Mouse (Mus musculus): ENCODE measurements around the gene Eif2b3. TPM values are rescaled to one million over a fixed set of nuclear protein-coding genes. Genes with fewer than 3 reads are reported as not detected.

The Eif2b3 gene
- polyA plus RNA-seq, 1 experiment from 2014 or later: 43.0 TPM

DNA sequence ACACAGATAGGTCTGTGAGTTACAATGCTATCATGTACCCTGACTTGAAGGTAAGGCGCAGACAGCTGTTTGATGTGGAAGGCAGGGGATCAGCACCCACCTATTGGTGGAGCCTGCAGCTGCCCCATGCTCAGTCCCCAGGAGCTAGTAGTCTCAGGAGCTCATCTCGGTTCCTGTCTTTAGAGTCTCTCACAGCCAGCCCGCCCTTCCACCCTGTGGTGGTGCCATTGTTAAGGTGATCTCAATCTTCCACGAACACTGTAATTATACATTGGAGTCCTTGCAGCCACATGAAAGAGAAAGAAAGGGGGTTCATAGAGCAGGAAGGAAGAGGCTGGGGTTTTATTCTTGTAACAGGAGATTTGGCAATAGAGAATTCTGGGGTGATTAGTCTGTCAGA, 80.8 kb downstream of the Eif2b3 start:
- no peak overlapping the region for H3K9ac ChIP-seq (replicated peaks)

DNA sequence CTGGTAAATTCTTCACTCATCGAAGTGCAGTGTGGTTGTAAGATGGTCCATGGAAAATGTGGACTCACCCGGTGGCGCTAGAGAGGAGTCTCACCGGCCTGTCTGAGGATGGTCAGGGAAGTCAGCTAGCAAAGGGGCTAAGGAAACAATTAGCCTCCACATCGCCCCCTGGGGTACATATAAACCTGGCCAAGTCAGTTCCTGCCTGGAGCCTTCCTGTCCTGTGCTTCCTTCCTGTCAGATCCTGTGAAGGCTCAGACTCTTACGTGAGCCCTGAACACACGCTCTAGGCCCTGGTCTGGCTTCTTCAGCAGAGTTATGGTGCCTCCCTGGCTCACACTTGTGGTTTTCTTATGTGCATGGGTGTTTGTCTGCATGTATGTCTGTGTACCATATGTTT, 82.0 kb downstream of the Eif2b3 start:
- 45% methylated on average over 7 of the region's 7 CpGs for WGBS

More for the DNA sequence above, 80.8 kb downstream of the Eif2b3 start:
- H3K9me3 ChIP-seq: no peaks in the 10 kb centered on the region
- no peak overlapping the region for H3K4me3 ChIP-seq
- peaks cover 32% of the 10 kb centered on the region for H3K4me1 ChIP-seq
- WGBS: 57% methylated on average over 4 of the region's 4 CpGs
- no peaks in the 10 kb centered on the region; the same call in 1 of the 2 replicates for H3K27me3 ChIP-seq
- ATAC-seq (replicated peaks): no peak
- H3K4me2 ChIP-seq (replicated peaks): no peak overlapping the region
- H3K27ac ChIP-seq (replicated peaks): no peak overlapping the region
- H3K36me3 ChIP-seq: no peaks in the 10 kb centered on the region

DNA sequence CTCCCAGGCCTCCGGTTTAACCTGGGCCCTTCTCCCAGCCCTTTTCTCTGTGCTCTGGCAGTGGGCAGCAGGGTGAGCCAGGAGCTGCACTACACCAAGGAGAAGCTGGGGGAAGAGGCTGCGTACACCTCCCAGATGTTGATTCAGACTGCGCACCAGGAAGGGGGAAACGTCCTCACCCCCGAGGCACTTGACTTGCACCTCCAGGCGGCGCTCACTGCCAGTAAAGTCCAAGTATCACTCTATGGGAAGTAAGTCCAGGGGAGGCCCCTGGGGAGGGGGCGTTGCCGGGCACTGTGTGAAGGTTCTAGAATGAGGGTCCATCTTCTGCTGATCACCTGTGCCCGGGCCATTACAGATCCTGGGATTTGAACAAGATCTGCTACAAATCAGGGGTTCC, 85.5 kb downstream of the Eif2b3 start:
- no peak overlapping the region; the same call in 1 of the 2 replicates for H3K9ac ChIP-seq (replicated peaks)
- 82% methylated on average over 10 of the region's 10 CpGs for WGBS
- no peaks in the 10 kb centered on the region for H3K27me3 ChIP-seq
- no peak overlapping the region for H3K4me2 ChIP-seq (replicated peaks)
- H3K4me1 ChIP-seq: peaks cover 14% of the 10 kb centered on the region; the same call in 1 of the 2 replicates
- H3K9me3 ChIP-seq: no peaks in the 10 kb centered on the region
- no peak overlapping the region for H3K27ac ChIP-seq (replicated peaks)
- no peak for ATAC-seq (replicated peaks)
- no peak overlapping the region for H3K4me3 ChIP-seq
- H3K36me3 ChIP-seq: no peaks in the 10 kb centered on the region; the same call in 1 of the 2 replicates

More for the DNA sequence above, 82.0 kb downstream of the Eif2b3 start:
- Histone ChIP-seq H3K27ac (replicated peaks) (no peak overlapping the region), H3K9me3 (no peaks in the 10 kb centered on the region), H3K4me1 (peaks cover 31% of the 10 kb centered on the region), H3K4me3 (no peak overlapping the region), H3K27me3 (no peaks in the 10 kb centered on the region; the same call in 1 of the 2 replicates), H3K9ac (replicated peaks) (no peak overlapping the region), H3K4me2 (replicated peaks) (no peak overlapping the region), H3K36me3 (no peaks in the 10 kb centered on the region)
- no peak for ATAC-seq (replicated peaks)

GRCm38 (mm10) chr4:117105127-117105526, 85.9 kb downstream of the Eif2b3 start:
- H3K4me1 ChIP-seq: peaks cover 14% of the 10 kb centered on the region; the same call in 1 of the 2 replicates
- 35% methylated on average over 10 of the region's 10 CpGs for WGBS
- no peak overlapping the region for H3K27ac ChIP-seq (replicated peaks)
- H3K9me3 ChIP-seq: no peaks in the 10 kb centered on the region
- no peak overlapping the region for H3K4me3 ChIP-seq
- no peaks in the 10 kb centered on the region; the same call in 1 of the 2 replicates for H3K36me3 ChIP-seq
- no peaks in the 10 kb centered on the region for H3K27me3 ChIP-seq
- no peak overlapping the region for H3K4me2 ChIP-seq (replicated peaks)
- ATAC-seq (replicated peaks): no peak
- H3K9ac ChIP-seq (replicated peaks): no peak overlapping the region; the same call in 1 of the 2 replicates

GRCm38 (mm10) chr4:117107813-117108523, 88.8 kb downstream of the Eif2b3 start:
- H3K4me2 ChIP-seq (replicated peaks): no peak overlapping the region
- 88% methylated on average over 18 of the region's 18 CpGs for WGBS
- no peak overlapping the region for H3K4me3 ChIP-seq
- no peak overlapping the region for H3K27ac ChIP-seq (replicated peaks)
- ATAC-seq (replicated peaks): no peak
- no peaks in the 10 kb centered on the region for H3K9me3 ChIP-seq
- H3K9ac ChIP-seq (replicated peaks): no peak overlapping the region
- no peaks in the 10 kb centered on the region for H3K27me3 ChIP-seq
- peaks cover 10% of the 10 kb centered on the region; the same call in 1 of the 2 replicates for H3K4me1 ChIP-seq
- no peaks in the 10 kb centered on the region; the same call in 1 of the 2 replicates for H3K36me3 ChIP-seq

GRCm38 (mm10) chr4:117108524-117108849, 89.3 kb downstream of the Eif2b3 start:
- Histone ChIP-seq H3K4me3 (no peak overlapping the region), H3K4me1 (peaks cover 10% of the 10 kb centered on the region; the same call in 1 of the 2 replicates), H3K9me3 (no peaks in the 10 kb centered on the region), H3K27ac (replicated peaks) (no peak overlapping the region), H3K9ac (replicated peaks) (no peak overlapping the region), H3K4me2 (replicated peaks) (no peak overlapping the region), H3K36me3 (no peaks in the 10 kb centered on the region; the same call in 1 of the 2 replicates), H3K27me3 (no peaks in the 10 kb centered on the region)
- no peak for ATAC-seq (replicated peaks)
- WGBS: 98% methylated on average over 6 of the region's 6 CpGs

GRCm38 (mm10) chr4:117109330-117109729, 90.1 kb downstream of the Eif2b3 start:
- Histone ChIP-seq H3K27ac (replicated peaks) (no peak overlapping the region), H3K9ac (replicated peaks) (no peak overlapping the region), H3K27me3 (no peaks in the 10 kb centered on the region), H3K4me2 (replicated peaks) (no peak overlapping the region), H3K4me3 (no peak overlapping the region), H3K36me3 (no peaks in the 10 kb centered on the region; the same call in 1 of the 2 replicates), H3K4me1 (peaks cover 10% of the 10 kb centered on the region; the same call in 1 of the 2 replicates), H3K9me3 (no peaks in the 10 kb centered on the region)
- 92% methylated on average over 25 of the region's 25 CpGs for WGBS
- no peak; the same call in 1 of the 2 replicates for ATAC-seq (replicated peaks)

- Histone ChIP-seq H3K9me3 (no peaks in the 10 kb centered on the region), H3K4me3 (no peak overlapping the region), H3K9ac (replicated peaks) (no peak overlapping the region), H3K27me3 (no peaks in the 10 kb centered on the region), H3K4me1 (peaks cover 6% of the 10 kb centered on the region; the same call in 1 of the 2 replicates), H3K4me2 (replicated peaks) (no peak overlapping the region), H3K27ac (replicated peaks) (no peak overlapping the region), H3K36me3 (no peaks in the 10 kb centered on the region; the same call in 1 of the 2 replicates)
- 92% methylated on average over 13 of the region's 13 CpGs for WGBS
- no peak for ATAC-seq (replicated peaks)
Measured at GRCm38 (mm10) chr4:117110249-117110648, 91.0 kb downstream of the Eif2b3 start.

GRCm38 (mm10) chr4:117110985-117111384, 91.8 kb downstream of the Eif2b3 start:
- no peaks in the 10 kb centered on the region; the same call in 1 of the 2 replicates for H3K36me3 ChIP-seq
- no peak for ATAC-seq (replicated peaks)
- H3K9ac ChIP-seq (replicated peaks): no peak overlapping the region

GRCm38 (mm10) chr4:117113237-117113636, 94.0 kb downstream of the Eif2b3 start:
- ATAC-seq (replicated peaks): no peak
- WGBS: 61% methylated on average over 1 of the region's 1 CpGs
- H3K4me3 ChIP-seq: no peak overlapping the region
- H3K4me1 ChIP-seq: no peaks in the 10 kb centered on the region
- H3K9me3 ChIP-seq: no peaks in the 10 kb centered on the region
- no peaks in the 10 kb centered on the region; the same call in 1 of the 2 replicates for H3K36me3 ChIP-seq
- H3K27me3 ChIP-seq: no peaks in the 10 kb centered on the region
- no peak overlapping the region for H3K4me2 ChIP-seq (replicated peaks)
- H3K9ac ChIP-seq (replicated peaks): no peak overlapping the region
- no peak overlapping the region for H3K27ac ChIP-seq (replicated peaks)

More at GRCm38 (mm10) chr4:117110985-117111384, 91.8 kb downstream of the Eif2b3 start:
- no peaks in the 10 kb centered on the region for H3K9me3 ChIP-seq
- no peak overlapping the region for H3K27ac ChIP-seq (replicated peaks)
- H3K4me1 ChIP-seq: no peaks in the 10 kb centered on the region
- H3K4me2 ChIP-seq (replicated peaks): no peak overlapping the region
- no peak overlapping the region for H3K4me3 ChIP-seq
- WGBS: 92% methylated on average over 11 of the region's 11 CpGs
- H3K27me3 ChIP-seq: no peaks in the 10 kb centered on the region

GRCm38 (mm10) chr4:117115592-117115991, 96.4 kb downstream of the Eif2b3 start:
- 92% methylated on average over 5 of the region's 5 CpGs for WGBS
- H3K4me3 ChIP-seq: no peak overlapping the region
- no peak for ATAC-seq (replicated peaks)

DNA sequence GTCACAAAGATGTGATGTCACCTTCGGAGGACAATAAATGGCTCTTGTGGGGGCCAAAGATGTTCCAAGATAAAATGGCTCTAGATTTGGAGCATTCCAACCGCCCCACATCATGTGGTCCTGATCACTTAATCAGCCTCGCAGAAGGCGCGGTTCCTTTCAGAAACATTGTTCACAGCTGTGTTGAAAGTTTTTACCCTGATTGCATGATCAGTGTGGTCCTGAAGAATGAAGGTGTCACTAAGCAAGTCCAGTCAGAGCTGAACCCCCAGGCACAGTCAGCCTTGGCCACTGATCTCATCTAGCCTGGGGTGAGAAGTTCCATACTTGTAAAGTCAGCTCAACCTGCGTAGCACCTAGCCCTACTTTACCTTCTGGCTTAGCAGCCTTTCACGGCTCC, 98.7 kb downstream of the Eif2b3 start:
- peaks cover 12% of the 10 kb centered on the region for H3K4me1 ChIP-seq
- ATAC-seq (replicated peaks): no peak
- no peak overlapping the region for H3K4me2 ChIP-seq (replicated peaks)
- H3K36me3 ChIP-seq: no peaks in the 10 kb centered on the region
- no peak overlapping the region for H3K4me3 ChIP-seq
- H3K9me3 ChIP-seq: no peaks in the 10 kb centered on the region
- 93% methylated on average over 7 of the region's 7 CpGs for WGBS
- H3K27ac ChIP-seq (replicated peaks): no peak overlapping the region
- H3K9ac ChIP-seq (replicated peaks): no peak overlapping the region
- no peaks in the 10 kb centered on the region for H3K27me3 ChIP-seq

More at GRCm38 (mm10) chr4:117115592-117115991, 96.4 kb downstream of the Eif2b3 start:
- no peak overlapping the region for H3K4me2 ChIP-seq (replicated peaks)
- no peaks in the 10 kb centered on the region for H3K27me3 ChIP-seq
- no peak overlapping the region for H3K27ac ChIP-seq (replicated peaks)
- H3K9ac ChIP-seq (replicated peaks): no peak overlapping the region
- no peaks in the 10 kb centered on the region for H3K36me3 ChIP-seq
- peaks cover 6% of the 10 kb centered on the region for H3K4me1 ChIP-seq
- no peaks in the 10 kb centered on the region for H3K9me3 ChIP-seq

All from forebrain, embryonic 15.5 days (tissue).